Mouse (Mus musculus) activated CD4-positive, CD25-positive, alpha-beta regulatory T cell, adult 4 months (primary cell): ENCODE data around the gene Atp5g3. TPM values are rescaled to one million over a fixed set of nuclear protein-coding genes. Genes with fewer than 3 reads are reported as not detected.
A peak's percentile ranks its signal among the peaks of the same experiment; 100 is the strongest.
"Not testable (repeated sequence)": the region's sequence is repeated elsewhere in the genome, so short reads cannot be mapped to it uniquely, and the experiment has no call there.

Experiments used
- ATAC-seq: one replicate; pipeline ENCODE4 v1.8.0; 2017
- polyA plus RNA-seq, 2 experiments: library from polyadenylated mRNA; unstranded; fragments of 100-300 nt; shearing (Covaris generic); gene quantifications; one replicate each; pipeline ENCODE4 v1.2.1; 2017

The Atp5g3 gene
- polyA plus RNA-seq, result 100 to 1,000 TPM; 453 to 464 TPM

GRCm38 (mm10) chr2:73911175-73911700, at the start of gene Atp5g3:
Atp5g3 (minus strand) TSS chr2:73911326.
- peak; percentile 86 for ATAC-seq

- ATAC-seq, result no peak
Measured at GRCm38 (mm10) chr2:73958342-73958741, 47.2 kb upstream of the Atp5g3 start.

- ATAC-seq, result no peak
Measured at GRCm38 (mm10) chr2:73953612-73954011, 42.5 kb upstream of the Atp5g3 start.

- ATAC-seq, result no peak
Measured at GRCm38 (mm10) chr2:73952597-73953219, 41.6 kb upstream of the Atp5g3 start.

GRCm38 (mm10) chr2:73947360-73947759, 36.2 kb upstream of the Atp5g3 start:
- no peak for ATAC-seq

- ATAC-seq, result no peak
Measured at GRCm38 (mm10) chr2:73943735-73944134, 32.6 kb upstream of the Atp5g3 start.

GRCm38 (mm10) chr2:73942844-73943243, 31.7 kb upstream of the Atp5g3 start:
- no peak for ATAC-seq

GRCm38 (mm10) chr2:73941281-73941680, 30.2 kb upstream of the Atp5g3 start:
- no peak for ATAC-seq

GRCm38 (mm10) chr2:73940471-73940870, 29.3 kb upstream of the Atp5g3 start:
- ATAC-seq, result no peak

GRCm38 (mm10) chr2:73938896-73939295, 27.8 kb upstream of the Atp5g3 start:
- no peak for ATAC-seq

- ATAC-seq, result no peak
Measured at GRCm38 (mm10) chr2:73932676-73933313, 21.7 kb upstream of the Atp5g3 start.

- no peak for ATAC-seq
Measured at GRCm38 (mm10) chr2:73927711-73928110, 16.6 kb upstream of the Atp5g3 start.

- no peak for ATAC-seq
Measured at GRCm38 (mm10) chr2:73925539-73925938, 14.4 kb upstream of the Atp5g3 start.

- ATAC-seq, result no peak
Measured at GRCm38 (mm10) chr2:73925089-73925488, 14.0 kb upstream of the Atp5g3 start.

GRCm38 (mm10) chr2:73919642-73920041, 8.5 kb upstream of the Atp5g3 start:
- no peak for ATAC-seq

- no peak for ATAC-seq
Measured at GRCm38 (mm10) chr2:73912264-73912663, 1.1 kb upstream of the Atp5g3 start.

GRCm38 (mm10) chr2:73910571-73911174, 453 bp downstream of the Atp5g3 start:
- peak; percentile 27 for ATAC-seq

GRCm38 (mm10) chr2:73909116-73909515, 2.0 kb downstream of the Atp5g3 start:
- no peak for ATAC-seq

- ATAC-seq, result not testable (repeated sequence)
Measured at GRCm38 (mm10) chr2:73904679-73905078, 6.4 kb downstream of the Atp5g3 start.

- no peak for ATAC-seq
Measured at GRCm38 (mm10) chr2:73903536-73903935, 7.6 kb downstream of the Atp5g3 start.

GRCm38 (mm10) chr2:73902328-73902727, 8.8 kb downstream of the Atp5g3 start:
- not testable (repeated sequence) for ATAC-seq

- ATAC-seq, result no peak
Measured at GRCm38 (mm10) chr2:73901169-73901568, 10.0 kb downstream of the Atp5g3 start.

- no peak for ATAC-seq
Measured at GRCm38 (mm10) chr2:73900364-73900763, 10.8 kb downstream of the Atp5g3 start.

GRCm38 (mm10) chr2:73896919-73897318, 14.2 kb downstream of the Atp5g3 start:
- not testable (repeated sequence) for ATAC-seq
